Mouse (Mus musculus): ENCODE data around the gene Pelp1. TPM values are rescaled to one million over a fixed set of nuclear protein-coding genes. Genes with fewer than 3 reads are reported as not detected.

The Pelp1 gene
- polyA plus RNA-seq, 1 experiment from 2014 or later = 46.5 TPM

DNA sequence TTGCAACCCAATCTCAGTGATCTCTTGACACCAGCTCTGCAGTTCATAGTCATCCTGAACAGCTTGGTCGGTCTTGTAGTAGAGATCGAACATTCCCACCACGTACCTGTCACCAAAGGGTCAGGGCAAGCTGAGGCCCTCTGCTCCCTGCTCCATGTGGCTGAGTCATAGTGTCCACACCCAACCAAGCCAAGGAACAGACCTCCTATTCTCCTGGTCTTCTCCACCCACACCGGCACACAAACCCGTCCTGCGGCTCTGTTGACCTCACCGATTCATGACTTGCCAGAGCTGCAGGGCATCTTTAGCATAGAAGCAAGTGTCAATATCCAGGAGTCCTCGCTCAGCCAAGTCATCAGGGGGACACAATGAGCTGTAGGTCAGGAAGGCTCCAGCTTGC, 64.3 kb downstream of the Pelp1 start:
- H3K9ac ChIP-seq = no peak overlapping the region
- H3K27me3 ChIP-seq (ENCODE audit: insufficient read depth, low read length) = peaks cover 7% of the 10 kb centered on the region; the same call in 1 of the 2 replicates
- TF ChIP-seq CTCF (IDR thresholded peaks at IDR 0.05; ENCODE audit: low read depth) = no peak
- H3K4me3 ChIP-seq (ENCODE audit: low read depth, low read length) = no peak overlapping the region
- H3K36me3 ChIP-seq (ENCODE audit: insufficient read depth) = no peaks in the 10 kb centered on the region
- no peaks in the 10 kb centered on the region for H3K9me3 ChIP-seq (ENCODE audit: low read depth, low read length)
- H3K4me2 ChIP-seq = no peak overlapping the region
- DNase-seq (no peak), ATAC-seq (ENCODE audit: insufficient read depth) (no peak)
- H3K27ac ChIP-seq (ENCODE audit: low read depth) = no peak overlapping the region
- H3K4me1 ChIP-seq (ENCODE audit: insufficient read depth) = no peaks in the 10 kb centered on the region
- 90% methylated on average over 8 of the region's 8 CpGs for WGBS

DNA sequence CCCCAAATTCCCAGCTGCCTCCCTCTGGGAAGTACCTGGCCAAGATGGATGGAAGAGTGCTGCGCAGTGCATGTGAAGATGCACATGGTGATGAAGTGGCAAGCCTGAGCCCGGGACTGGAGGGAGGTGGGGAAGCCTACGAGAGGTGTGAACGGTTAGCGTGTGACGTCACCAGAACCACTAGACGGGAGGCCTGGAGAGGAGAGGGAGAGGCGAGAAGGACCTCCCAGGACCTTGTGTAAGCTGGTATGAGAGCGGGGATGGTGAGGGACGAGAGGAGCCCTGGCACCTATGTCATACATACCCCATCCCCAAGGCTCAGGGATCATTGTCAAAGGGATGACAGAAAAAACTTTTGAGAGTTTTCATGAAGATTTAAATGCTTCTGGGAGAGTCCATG, 64.8 kb downstream of the Pelp1 start:
- H3K9me3 ChIP-seq (ENCODE audit: low read depth, low read length) = no peaks in the 10 kb centered on the region
- H3K4me3 ChIP-seq (ENCODE audit: low read depth, low read length) = no peak overlapping the region
- H3K9ac ChIP-seq = no peak overlapping the region
- DNase-seq (no peak), ATAC-seq (ENCODE audit: insufficient read depth) (no peak)
- H3K4me2 ChIP-seq = no peak overlapping the region
- H3K27ac ChIP-seq (ENCODE audit: low read depth) = no peak overlapping the region
- H3K27me3 ChIP-seq (ENCODE audit: insufficient read depth, low read length) = peaks cover 2% of the 10 kb centered on the region; the same call in 1 of the 2 replicates
- no peaks in the 10 kb centered on the region for H3K36me3 ChIP-seq (ENCODE audit: insufficient read depth)
- TF ChIP-seq CTCF (IDR thresholded peaks at IDR 0.05; ENCODE audit: low read depth) = no peak
- 60% methylated on average over 10 of the region's 10 CpGs for WGBS
- no peaks in the 10 kb centered on the region for H3K4me1 ChIP-seq (ENCODE audit: insufficient read depth)

Small RNAs within 50 kb of the gene (microRNA-seq; reads per million reads assigned to microRNA genes)
- gene Mir7115 (ENCODE audit: borderline number of aligned reads) = not detected

Other genes with a start within 250 kb of the Pelp1 start
- gene Slc16a11, start 197.3 kb downstream of the Pelp1 start, polyA plus RNA-seq (2014; fragmentation: Nextera tagmentation; extraction: Ambion mirVana) = 0.23 and 0.63 TPM in 2 replicates
- gene Slc16a13, start 189.0 kb downstream of the Pelp1 start, polyA plus RNA-seq (2014; fragmentation: Nextera tagmentation; extraction: Ambion mirVana) = 4.4 and 6.2 TPM in 2 replicates
- 30.3 and 30.9 TPM in 2 replicates for gene Bcl6b, start 180.2 kb downstream of the Pelp1 start, polyA plus RNA-seq (2014; fragmentation: Nextera tagmentation; extraction: Ambion mirVana)
- 180 and 198 TPM in 2 replicates for gene 0610010K14Rik, start 172.1 kb downstream of the Pelp1 start, polyA plus RNA-seq (2014; fragmentation: Nextera tagmentation; extraction: Ambion mirVana)
- gene Gm21988, start 170.2 kb downstream of the Pelp1 start, polyA plus RNA-seq (2014; fragmentation: Nextera tagmentation; extraction: Ambion mirVana) = 9.3 and 10.8 TPM in 2 replicates
- gene Rnasek, start 170.2 kb downstream of the Pelp1 start, polyA plus RNA-seq (2014; fragmentation: Nextera tagmentation; extraction: Ambion mirVana) = 135 and 140 TPM in 2 replicates
- gene Alox12, start 154.7 kb downstream of the Pelp1 start, polyA plus RNA-seq (2014; fragmentation: Nextera tagmentation; extraction: Ambion mirVana) = 6.6 and 6.9 TPM in 2 replicates
- not detected in 2 replicates for gene Alox12e, start 87.4 kb downstream of the Pelp1 start, polyA plus RNA-seq (2014; fragmentation: Nextera tagmentation; extraction: Ambion mirVana)
- gene Alox15, start 58.0 kb downstream of the Pelp1 start, polyA plus RNA-seq (2014; fragmentation: Nextera tagmentation; extraction: Ambion mirVana) = 0.18 and 0.50 TPM in 2 replicates
- 15.1 and 17.6 TPM in 2 replicates for gene Arrb2, start 22.6 kb upstream of the Pelp1 start, polyA plus RNA-seq (2014; fragmentation: Nextera tagmentation; extraction: Ambion mirVana)
- gene Med11, start 41.9 kb upstream of the Pelp1 start, polyA plus RNA-seq (2014; fragmentation: Nextera tagmentation; extraction: Ambion mirVana) = 43.0 and 47.9 TPM in 2 replicates
- gene Zmynd15, start 49.4 kb upstream of the Pelp1 start, polyA plus RNA-seq (2014; fragmentation: Nextera tagmentation; extraction: Ambion mirVana) = 0.28 and 0.65 TPM in 2 replicates
- gene Cxcl16, start 50.0 kb upstream of the Pelp1 start, polyA plus RNA-seq (2014; fragmentation: Nextera tagmentation; extraction: Ambion mirVana) = 4.9 and 5.8 TPM in 2 replicates
- 1.2 and 1.3 TPM in 2 replicates for gene Tm4sf5, start 95.2 kb upstream of the Pelp1 start, polyA plus RNA-seq (2014; fragmentation: Nextera tagmentation; extraction: Ambion mirVana)
- 0.38 TPM in 1 of 2 replicates, not detected in the other for gene Vmo1, start 104.6 kb upstream of the Pelp1 start, polyA plus RNA-seq (2014; fragmentation: Nextera tagmentation; extraction: Ambion mirVana)
- 0.30 and 0.55 TPM in 2 replicates for gene Gltpd2, start 109.2 kb upstream of the Pelp1 start, polyA plus RNA-seq (2014; fragmentation: Nextera tagmentation; extraction: Ambion mirVana)
- 778 and 813 TPM in 2 replicates for gene Psmb6, start 115.3 kb upstream of the Pelp1 start, polyA plus RNA-seq (2014; fragmentation: Nextera tagmentation; extraction: Ambion mirVana)
- gene Gm40193, start 122.9 kb upstream of the Pelp1 start, polyA plus RNA-seq (2014; fragmentation: Nextera tagmentation; extraction: Ambion mirVana) = not detected in 2 replicates
- gene Pld2, start 130.0 kb upstream of the Pelp1 start, polyA plus RNA-seq (2014; fragmentation: Nextera tagmentation; extraction: Ambion mirVana) = 5.9 and 6.4 TPM in 2 replicates
- gene Mink1, start 152.8 kb upstream of the Pelp1 start, polyA plus RNA-seq (2014; fragmentation: Nextera tagmentation; extraction: Ambion mirVana) = 15.2 and 15.4 TPM in 2 replicates
- not detected in 2 replicates for gene 4930544D05Rik, start 205.8 kb upstream of the Pelp1 start, polyA plus RNA-seq (2014; fragmentation: Nextera tagmentation; extraction: Ambion mirVana)
- gene Chrne, start 209.2 kb upstream of the Pelp1 start, polyA plus RNA-seq (2014; fragmentation: Nextera tagmentation; extraction: Ambion mirVana) = not detected in 2 replicates
- 0.81 and 1.1 TPM in 2 replicates for gene Gp1ba, start 229.1 kb upstream of the Pelp1 start, polyA plus RNA-seq (2014; fragmentation: Nextera tagmentation; extraction: Ambion mirVana)
- 97.0 and 98.8 TPM in 2 replicates for gene Rnf167, start 237.2 kb upstream of the Pelp1 start, polyA plus RNA-seq (2014; fragmentation: Nextera tagmentation; extraction: Ambion mirVana)
- gene Slc25a11, start 237.4 kb upstream of the Pelp1 start, polyA plus RNA-seq (2014; fragmentation: Nextera tagmentation; extraction: Ambion mirVana) = 128 and 133 TPM in 2 replicates
- gene Pfn1, start 244.6 kb upstream of the Pelp1 start, polyA plus RNA-seq (2014; fragmentation: Nextera tagmentation; extraction: Ambion mirVana) = 2,124 and 2,138 TPM in 2 replicates
- 12.7 and 19.6 TPM in 2 replicates for gene Eno3, start 247.2 kb upstream of the Pelp1 start, polyA plus RNA-seq (2014; fragmentation: Nextera tagmentation; extraction: Ambion mirVana)